12 mouse cellular contexts compared by ENCODE assay signal in genomic region chr3:80005371-80005770, GRCm38 (mm10).
"Had no signal": no experiment of that assay in that cellular context is flagged by ENCODE, and none has a peak within 500 bp of the region (broad histone marks: within the 10 kb centered on the region; RNA-seq: fewer than 3 reads in every experiment).

No protein-coding gene starts in this region.

- H3K4me3 ChIP-seq: kidney, embryonic 15.5 days; limb, embryonic 12.5 days; liver, embryonic 13.5 days; myocyte; neural tube, embryonic 15.5 days had no signal

- H3K27me3 ChIP-seq: kidney, embryonic 15.5 days; limb, embryonic 12.5 days; liver, embryonic 13.5 days; neural tube, embryonic 15.5 days had no signal

- DNase-seq: kidney, postnatal 25 days; liver; liver, embryonic 13.5 days; liver, postnatal 0 days; midbrain, embryonic 14.5 days; thymus, adult 2 months; thymus, postnatal 25 days had no signal

- H3K4me2 ChIP-seq: kidney, embryonic 15.5 days; limb, embryonic 12.5 days; liver, embryonic 13.5 days; neural tube, embryonic 15.5 days had no signal

- H3K4me1 ChIP-seq: kidney, embryonic 15.5 days; neural tube, embryonic 15.5 days had no signal

- H3K36me3 ChIP-seq: kidney, embryonic 15.5 days; limb, embryonic 12.5 days; liver, embryonic 13.5 days; neural tube, embryonic 15.5 days had no signal

- H3K9me3 ChIP-seq: kidney, embryonic 15.5 days; limb, embryonic 12.5 days; liver, embryonic 13.5 days; neural tube, embryonic 15.5 days had no signal

- H3K27ac ChIP-seq: kidney, embryonic 15.5 days; limb, embryonic 12.5 days; liver, embryonic 13.5 days; neural tube, embryonic 15.5 days; stomach, postnatal 0 days had no signal

- H3K9ac ChIP-seq: kidney, embryonic 15.5 days; limb, embryonic 12.5 days; liver, embryonic 13.5 days; liver, postnatal 0 days; neural tube, embryonic 15.5 days had no signal

- ATAC-seq: liver, postnatal 0 days had no signal
